Mouse (Mus musculus): ENCODE data around the gene Tmod3.

- TF ChIP-seq CTCF (conservative IDR thresholded peaks at IDR 0.05; ENCODE audit: insufficient read depth, insufficient read length, low read depth, low read length): no peak
- no peak for TF ChIP-seq POLR2A (IDR thresholded peaks at IDR 0.05; ENCODE audit: low read depth, low read length)
Observed at GRCm38 (mm10) chr9:75463050-75463660, 96.3 kb downstream of the Tmod3 start.
